8 mouse cellular contexts compared by ENCODE assay signal in genomic region chr6:3340928-3341327, GRCm38 (mm10). TPM values are rescaled to one million over a fixed set of nuclear protein-coding genes. Genes with fewer than 3 reads are reported as not detected.
DNase-seq lines count a peak whose midpoint lies in the region; ATAC-seq and TF ChIP-seq lines count a peak whose summit lies in the region.
"Not testable (repeated sequence)": the region's sequence is repeated elsewhere in the genome, so short reads cannot be mapped to it uniquely, and the experiment has no call there.

No protein-coding gene starts in this region.

- peak overlapping the region; percentile 39 for H3K4me2 ChIP-seq in forebrain, embryonic 12.5 days
- H3K4me2 ChIP-seq in heart, embryonic 16.5 days (ENCODE audit: low read depth, low read length), result peak overlapping the region; percentile 53
- H3K4me2 ChIP-seq in intestine, postnatal 0 days (replicated peaks; ENCODE audit: low read depth), result peak overlapping the region; percentile 58
- peak overlapping the region; percentile 36 for H3K4me2 ChIP-seq in limb, embryonic 15.5 days

- H3K4me3 ChIP-seq in forebrain, embryonic 12.5 days (replicated peaks), result peak overlapping the region; percentile 17
- peak overlapping the region; percentile 36 for H3K4me3 ChIP-seq in heart, embryonic 16.5 days (ENCODE audit: low read length)
- peak overlapping the region; percentile 5 for H3K4me3 ChIP-seq in intestine, postnatal 0 days (ENCODE audit: low read depth, low read length)
- H3K4me3 ChIP-seq in limb, embryonic 15.5 days, result peak overlapping the region; percentile 28
- not testable (repeated sequence) for H3K4me3 ChIP-seq in testis, adult 2 months (ENCODE audit: control insufficient read depth, low read depth, low read length)

- peak; percentile 53 for DNase-seq in brain, embryonic 14.5 days (ENCODE audit: low read depth)
- DNase-seq in lung, postnatal 10 days, result peak; percentile 19
- peak; percentile 16 for DNase-seq in neural tube, embryonic 10.5 days (ENCODE audit: extremely low spot score, low spot score)

- not testable (repeated sequence) for H3K4me1 ChIP-seq in forebrain, embryonic 12.5 days; heart, embryonic 16.5 days (ENCODE audit: control insufficient read depth, insufficient read depth, low read length); intestine, postnatal 0 days (replicated peaks; ENCODE audit: control insufficient read depth, insufficient read depth, low read length); limb, embryonic 15.5 days; testis, adult 2 months (ENCODE audit: control insufficient read depth, insufficient read depth, low read length)

- not testable (repeated sequence) for H3K27ac ChIP-seq in forebrain, embryonic 12.5 days; heart, embryonic 16.5 days (ENCODE audit: low read length); intestine, postnatal 0 days (ENCODE audit: low read depth, low read length); limb, embryonic 15.5 days
- H3K27ac ChIP-seq in testis, adult 2 months (ENCODE audit: control insufficient read depth, insufficient read depth, low read depth, low read length), result peak overlapping the region; percentile 10; the same call in 1 of the 2 replicates

- TF ChIP-seq CTCF in brain, embryonic 14.5 days (IDR thresholded peaks at IDR 0.05; ENCODE audit: borderline replicate concordance, extremely low read depth, insufficient read depth, insufficient read length); intestine, postnatal 0 days (IDR thresholded peaks at IDR 0.05; ENCODE audit: low read depth); testis, adult 2 months (IDR thresholded peaks at IDR 0.05; ENCODE audit: control insufficient read depth, insufficient read depth, insufficient replicate concordance, low read depth, low read length): not testable (repeated sequence)

- not testable (repeated sequence) for H3K9ac ChIP-seq in forebrain, embryonic 12.5 days; heart, embryonic 16.5 days (ENCODE audit: low read length); intestine, postnatal 0 days (ENCODE audit: low read depth, low read length); limb, embryonic 15.5 days

- 16% methylated on average over 10 of the region's 10 CpGs for WGBS in forebrain, embryonic 12.5 days
- 3% methylated on average over 10 of the region's 10 CpGs for WGBS in heart, embryonic 16.5 days
- 6% methylated on average over 10 of the region's 10 CpGs for WGBS in intestine, postnatal 0 days
- WGBS in limb, embryonic 15.5 days, result 14% methylated on average over 10 of the region's 10 CpGs

- not testable (repeated sequence) for ATAC-seq in forebrain, embryonic 12.5 days (ENCODE audit: low FRiP score); heart, embryonic 16.5 days (replicated peaks; ENCODE audit: extremely low read depth, insufficient read depth, low FRiP score); limb, embryonic 15.5 days (ENCODE audit: insufficient number of reproducible peaks, low FRiP score, low TSS enrichment, low read depth)
- ATAC-seq in intestine, postnatal 0 days, result peak; percentile 61

- not testable (repeated sequence) for TF ChIP-seq POLR2A in brain, embryonic 14.5 days (IDR thresholded peaks at IDR 0.05; ENCODE audit: borderline replicate concordance, extremely low read depth, insufficient read depth, insufficient read length, poor library complexity, severe bottlenecking); testis, adult 2 months (IDR thresholded peaks at IDR 0.05; ENCODE audit: control insufficient read depth, low read depth, low read length)

- not testable (repeated sequence) for H3K9me3 ChIP-seq in forebrain, embryonic 12.5 days; heart, embryonic 16.5 days (replicated peaks; ENCODE audit: control insufficient read depth, low read length); intestine, postnatal 0 days (ENCODE audit: control insufficient read depth); limb, embryonic 15.5 days

- not testable (repeated sequence) for H3K27me3 ChIP-seq in forebrain, embryonic 12.5 days; heart, embryonic 16.5 days (ENCODE audit: control insufficient read depth, insufficient read depth, low read length); intestine, postnatal 0 days (replicated peaks; ENCODE audit: control insufficient read depth, insufficient read depth, low read length); limb, embryonic 15.5 days; testis, adult 2 months (ENCODE audit: control insufficient read depth, insufficient read depth, low read length)

- not testable (repeated sequence) for H3K36me3 ChIP-seq in forebrain, embryonic 12.5 days (replicated peaks); heart, embryonic 16.5 days (ENCODE audit: control insufficient read depth, insufficient read depth); intestine, postnatal 0 days (ENCODE audit: control insufficient read depth, insufficient read depth); limb, embryonic 15.5 days; testis, adult 2 months (ENCODE audit: control insufficient read depth, insufficient read depth, low read length)

RNA-seq across cellular contexts. Expression of gene Samd9l, which starts 58.4 kb away (rescaled TPM):
- polyA plus RNA-seq in brain, embryonic 14.5 days (2012; rRNA removed), result 0.34 and 1.5 TPM in 2 replicates
- 0.36 and 0.66 TPM in 2 replicates for polyA plus RNA-seq in forebrain, embryonic 12.5 days (2016; fragmentation: Nextera tagmentation; extraction: Ambion mirVana)
- 3.3 and 3.8 TPM in 2 replicates for polyA plus RNA-seq in heart, embryonic 16.5 days (2015; fragmentation: Nextera tagmentation; extraction: Ambion mirVana)
- polyA plus RNA-seq in intestine, postnatal 0 days (2015; fragmentation: Nextera tagmentation; extraction: Ambion mirVana), result 26.1 and 28.2 TPM in 2 replicates
- 3.0 and 3.2 TPM in 2 replicates for polyA plus RNA-seq in limb, embryonic 15.5 days (2015; fragmentation: Nextera tagmentation; extraction: Ambion mirVana)
- polyA plus RNA-seq in testis, adult 2 months (2012; rRNA removed), result 0.41 and 0.48 TPM in 2 replicates
